Mouse (Mus musculus): ENCODE measurements around the gene Gucy1a1.
"Not testable (repeated sequence)": the region's sequence is repeated elsewhere in the genome, so short reads cannot be mapped to it uniquely, and the experiment has no call there.

Gene Gucy1a1

GRCm38 (mm10) chr3:82145126-82145901 lies at the start of gene Gucy1a1:
Gene Gucy1a1, minus strand, starts transcription at chr3:82145789.
- peak; percentile 38 to 46 for DNase-seq

- DNase-seq = no peak
These were observed 46.1 kb upstream of the Gucy1a1 start for GRCm38 (mm10) chr3:82191559-82192245.

GRCm38 (mm10) chr3:82185626-82186025 lies 40.0 kb upstream of the Gucy1a1 start:
- DNase-seq = peak; percentile 23 to 55

- no peak for DNase-seq
These were observed 35.9 kb upstream of the Gucy1a1 start for GRCm38 (mm10) chr3:82181500-82181899.

- DNase-seq = no peak
These were observed 34.7 kb upstream of the Gucy1a1 start for GRCm38 (mm10) chr3:82180253-82180652.

- DNase-seq = no peak
These were observed 29.9 kb upstream of the Gucy1a1 start for GRCm38 (mm10) chr3:82175501-82175900.

GRCm38 (mm10) chr3:82167064-82167463 lies 21.5 kb upstream of the Gucy1a1 start:
- DNase-seq = no peak

- DNase-seq = no peak
These were observed 20.3 kb upstream of the Gucy1a1 start for GRCm38 (mm10) chr3:82165937-82166336.

GRCm38 (mm10) chr3:82162992-82163391 lies 17.4 kb upstream of the Gucy1a1 start:
- DNase-seq = not testable (repeated sequence)

- no peak for DNase-seq
These were observed 389 bp upstream of the Gucy1a1 start for GRCm38 (mm10) chr3:82145978-82146377.

- peak; percentile 21 to 29 for DNase-seq
These were observed 864 bp downstream of the Gucy1a1 start for GRCm38 (mm10) chr3:82144725-82145125.

GRCm38 (mm10) chr3:82140781-82141180 lies 4.8 kb downstream of the Gucy1a1 start:
- DNase-seq = no peak

GRCm38 (mm10) chr3:82138002-82138667 lies 7.5 kb downstream of the Gucy1a1 start:
- DNase-seq = no peak

GRCm38 (mm10) chr3:82135483-82135882 lies 10.1 kb downstream of the Gucy1a1 start:
- no peak for DNase-seq

GRCm38 (mm10) chr3:82129258-82129657 lies 16.3 kb downstream of the Gucy1a1 start:
- no peak for DNase-seq

GRCm38 (mm10) chr3:82124567-82124966 lies 21.0 kb downstream of the Gucy1a1 start:
- DNase-seq = no peak

- DNase-seq = no peak
These were observed 26.7 kb downstream of the Gucy1a1 start for GRCm38 (mm10) chr3:82118916-82119315.

GRCm38 (mm10) chr3:82112439-82112838 lies 33.1 kb downstream of the Gucy1a1 start:
- DNase-seq = no peak

- DNase-seq = no peak
These were observed 33.6 kb downstream of the Gucy1a1 start for GRCm38 (mm10) chr3:82111986-82112385.

GRCm38 (mm10) chr3:82108951-82109350 lies 36.6 kb downstream of the Gucy1a1 start:
- no peak for DNase-seq

GRCm38 (mm10) chr3:82104229-82104628 lies 41.4 kb downstream of the Gucy1a1 start:
- no peak for DNase-seq

- DNase-seq = no peak
These were observed 46.5 kb downstream of the Gucy1a1 start for GRCm38 (mm10) chr3:82099127-82099526.

GRCm38 (mm10) chr3:82096801-82097200 lies 48.8 kb downstream of the Gucy1a1 start:
- DNase-seq = no peak
